27 mouse cellular contexts compared by ENCODE assay signal in genomic region chr19:30483436-30483835, GRCm38 (mm10).
DNase-seq lines count a peak whose midpoint lies in the region; ATAC-seq and TF ChIP-seq lines count a peak whose summit lies in the region.
"Had no signal": no experiment of that assay in that cellular context is flagged by ENCODE, and none has a peak within 500 bp of the region (broad histone marks: within the 10 kb centered on the region; RNA-seq: fewer than 3 reads in every experiment).

No protein-coding gene starts in this region.

- 26% methylated on average over 4 of the region's 4 CpGs for WGBS in embryonic facial prominence, embryonic 13.5 days
- 46% methylated on average over 4 of the region's 4 CpGs for WGBS in embryonic facial prominence, embryonic 10.5 days
- WGBS in lung, embryonic 14.5 days = 53% methylated on average over 4 of the region's 4 CpGs

- no peak for TF ChIP-seq CTCF in lung, embryonic 14.5 days (IDR thresholded peaks at IDR 0.05; ENCODE audit: low read depth)
- TF ChIP-seq CTCF in brain, embryonic 14.5 days (IDR thresholded peaks at IDR 0.05; ENCODE audit: borderline replicate concordance, extremely low read depth, insufficient read depth, insufficient read length) = no peak

- ATAC-seq in embryonic facial prominence, embryonic 13.5 days (ENCODE audit: insufficient number of reproducible peaks, insufficient read depth, low FRiP score, low TSS enrichment, low read depth) = no peak
- no peak for ATAC-seq in lung, embryonic 14.5 days (ENCODE audit: insufficient read depth)
- ATAC-seq: intestine, postnatal 0 days had no signal

- H3K27me3 ChIP-seq in embryonic facial prominence, embryonic 13.5 days = no peaks in the 10 kb centered on the region
- H3K27me3 ChIP-seq in embryonic facial prominence, embryonic 10.5 days (replicated peaks; ENCODE audit: low read depth, poor library complexity, severe bottlenecking) = no peaks in the 10 kb centered on the region
- H3K27me3 ChIP-seq in lung, embryonic 14.5 days (ENCODE audit: insufficient read depth, low read length) = no peaks in the 10 kb centered on the region
- H3K27me3 ChIP-seq: embryonic facial prominence, embryonic 12.5 days; forebrain, embryonic 12.5 days; heart, embryonic 13.5 days had no signal

- no peaks in the 10 kb centered on the region for H3K36me3 ChIP-seq in embryonic facial prominence, embryonic 13.5 days
- no peaks in the 10 kb centered on the region for H3K36me3 ChIP-seq in embryonic facial prominence, embryonic 10.5 days (replicated peaks)
- H3K36me3 ChIP-seq in lung, embryonic 14.5 days (ENCODE audit: insufficient read depth) = no peaks in the 10 kb centered on the region
- H3K36me3 ChIP-seq: embryonic facial prominence, embryonic 12.5 days; forebrain, embryonic 12.5 days; heart, embryonic 13.5 days had no signal

- H3K4me1 ChIP-seq in embryonic facial prominence, embryonic 13.5 days = 0 out of 2 replicates have a peak, but pooled peaks cover 2% of the 10 kb centered on the region
- H3K4me1 ChIP-seq in embryonic facial prominence, embryonic 10.5 days = peaks cover 6% of the 10 kb centered on the region; the same call in 1 of the 2 replicates
- H3K4me1 ChIP-seq in lung, embryonic 14.5 days (ENCODE audit: insufficient read depth) = no peaks in the 10 kb centered on the region
- H3K4me1 ChIP-seq: heart, embryonic 13.5 days had no signal

- peak overlapping the region; percentile 20; the same call in 1 of the 2 replicates for H3K4me2 ChIP-seq in embryonic facial prominence, embryonic 13.5 days
- no peak overlapping the region for H3K4me2 ChIP-seq in lung, embryonic 14.5 days
- H3K4me2 ChIP-seq: embryonic facial prominence, embryonic 12.5 days; forebrain, embryonic 12.5 days; heart, embryonic 13.5 days; midbrain, embryonic 11.5 days had no signal

- no peak for DNase-seq in embryonic facial prominence, embryonic 10.5 days (ENCODE audit: low spot score)
- peak; percentile 19 for DNase-seq in lung, embryonic 14.5 days
- no peak for DNase-seq in lung, postnatal 4 days
- peak; percentile 61 for DNase-seq in ES-CJ7 (ENCODE audit: low read depth, low spot score)
- DNase-seq in brain, embryonic 14.5 days (ENCODE audit: low read depth) = peak; percentile 22
- DNase-seq in cerebellum, adult 11-12 months = no peak
- DNase-seq: adrenal gland, postnatal 25 days; cerebellum, adult 2 months; cerebellum, postnatal 25 days; gastrocnemius, postnatal 10 days; heart, postnatal 10 days; kidney, adult 9 months; kidney, postnatal 14 days; liver; lung, adult 2 months; lung, postnatal 14 days; spleen, adult 18-20 months; thymus, adult 18-20 months; thymus, postnatal 25 days had no signal

- H3K27ac ChIP-seq in embryonic facial prominence, embryonic 13.5 days = no peak overlapping the region
- no peak overlapping the region for H3K27ac ChIP-seq in embryonic facial prominence, embryonic 10.5 days (replicated peaks)
- no peak overlapping the region for H3K27ac ChIP-seq in lung, embryonic 14.5 days (ENCODE audit: low read depth)
- H3K27ac ChIP-seq: embryonic facial prominence, embryonic 12.5 days; forebrain, embryonic 12.5 days; heart, embryonic 13.5 days; liver, embryonic 14.5 days had no signal

- no peak overlapping the region for H3K9ac ChIP-seq in embryonic facial prominence, embryonic 13.5 days
- no peak overlapping the region for H3K9ac ChIP-seq in lung, embryonic 14.5 days
- H3K9ac ChIP-seq: embryonic facial prominence, embryonic 12.5 days; forebrain, embryonic 12.5 days; heart, embryonic 13.5 days; liver, embryonic 14.5 days had no signal

- TF ChIP-seq POLR2A in brain, embryonic 14.5 days (IDR thresholded peaks at IDR 0.05; ENCODE audit: borderline replicate concordance, extremely low read depth, insufficient read depth, insufficient read length, poor library complexity, severe bottlenecking) = no peak

- H3K4me3 ChIP-seq in embryonic facial prominence, embryonic 13.5 days = no peak overlapping the region
- H3K4me3 ChIP-seq in embryonic facial prominence, embryonic 10.5 days = no peak overlapping the region
- no peak overlapping the region for H3K4me3 ChIP-seq in lung, embryonic 14.5 days (ENCODE audit: low read depth, low read length)
- H3K4me3 ChIP-seq: embryonic facial prominence, embryonic 12.5 days; erythroblast, embryonic 14.5 days; forebrain, embryonic 12.5 days; heart, embryonic 13.5 days had no signal

- no peaks in the 10 kb centered on the region for H3K9me3 ChIP-seq in embryonic facial prominence, embryonic 13.5 days
- H3K9me3 ChIP-seq in embryonic facial prominence, embryonic 10.5 days = no peaks in the 10 kb centered on the region
- H3K9me3 ChIP-seq in lung, embryonic 14.5 days (ENCODE audit: low read depth, low read length) = no peaks in the 10 kb centered on the region
- H3K9me3 ChIP-seq: embryonic facial prominence, embryonic 12.5 days; forebrain, embryonic 12.5 days; heart, embryonic 13.5 days had no signal

Comparison
In these comparisons a context has a peak if more than half of its experiments do, and no peak if none do; other contexts are left out.
1. DNase-seq: peak in lung, embryonic 14.5 days (single experiment), ES-CJ7 (single experiment) and brain, embryonic 14.5 days (single experiment); none in embryonic facial prominence, embryonic 10.5 days (single experiment), lung, postnatal 4 days (0 of 2) and cerebellum, adult 11-12 months (single experiment).